Comparison of ENCODE assay signal across 8 mouse cellular contexts in genomic region chrX:107402915-107403912, GRCm38 (mm10). TPM values are rescaled to one million over a fixed set of nuclear protein-coding genes. Genes with fewer than 3 reads are reported as not detected.
DNase-seq lines count a peak whose midpoint lies in the region; ATAC-seq and TF ChIP-seq lines count a peak whose summit lies in the region.

TSS of gene Itm2a (minus strand) at chrX:107403376.

- no peak within 1 kb of the TSS for H3K27ac ChIP-seq in forebrain, embryonic 12.5 days
- H3K27ac ChIP-seq in heart, embryonic 16.5 days (ENCODE audit: low read length), result peak within 1 kb of the TSS; percentile 60
- H3K27ac ChIP-seq in lung, embryonic 16.5 days (ENCODE audit: low read length), result peak within 1 kb of the TSS; percentile 36; the same call in 1 of the 2 replicates

- no peaks in the 10 kb centered on the region for H3K36me3 ChIP-seq in E14TG2a.4 (ENCODE audit: insufficient read depth, low read length)
- no peaks in the 10 kb centered on the region for H3K36me3 ChIP-seq in forebrain, embryonic 12.5 days (replicated peaks)
- no peaks in the 10 kb centered on the region for H3K36me3 ChIP-seq in heart, embryonic 16.5 days (ENCODE audit: control insufficient read depth, insufficient read depth)
- no peaks in the 10 kb centered on the region for H3K36me3 ChIP-seq in lung, embryonic 16.5 days (ENCODE audit: control insufficient read depth, insufficient read depth, low read length)

- no peaks in the 10 kb centered on the region for H3K4me1 ChIP-seq in E14TG2a.4 (replicated peaks; ENCODE audit: low read depth, low read length)
- no peaks in the 10 kb centered on the region; the same call in 1 of the 2 replicates for H3K4me1 ChIP-seq in forebrain, embryonic 12.5 days
- no peaks in the 10 kb centered on the region; the same call in 1 of the 2 replicates for H3K4me1 ChIP-seq in heart, embryonic 16.5 days (ENCODE audit: control insufficient read depth, insufficient read depth, low read length)
- H3K4me1 ChIP-seq in lung, embryonic 16.5 days (replicated peaks; ENCODE audit: control insufficient read depth, insufficient read depth, low read length), result no peaks in the 10 kb centered on the region

- peak; percentile 95 for ATAC-seq in forebrain, embryonic 12.5 days (ENCODE audit: low FRiP score)
- ATAC-seq in heart, embryonic 16.5 days (replicated peaks; ENCODE audit: extremely low read depth, insufficient read depth, low FRiP score), result peak; percentile 94
- peak; percentile 99 for ATAC-seq in lung, embryonic 16.5 days (ENCODE audit: low read depth)

- DNase-seq in ZHBTc4 (ENCODE audit: low read depth, low spot score), result peak; percentile 82
- peak; percentile 3 for DNase-seq in layer of hippocampus, adult 9-11 months
- peak; percentile 13 for DNase-seq in ovary, adult 18-20 months (ENCODE audit: low spot score)
- DNase-seq in urinary bladder, postnatal 14 days (ENCODE audit: low spot score), result peak; percentile 21

- H3K4me3 ChIP-seq in E14TG2a.4 (replicated peaks; ENCODE audit: low read length), result peak within 1 kb of the TSS; percentile 77
- peak within 1 kb of the TSS; percentile 46 for H3K4me3 ChIP-seq in forebrain, embryonic 12.5 days (replicated peaks)
- peak within 1 kb of the TSS; percentile 56 for H3K4me3 ChIP-seq in heart, embryonic 16.5 days (ENCODE audit: low read length)
- H3K4me3 ChIP-seq in lung, embryonic 16.5 days (ENCODE audit: low read length), result peak within 1 kb of the TSS; percentile 63

- H3K9me3 ChIP-seq in E14TG2a.4 (ENCODE audit: low read length), result no peaks in the 10 kb centered on the region
- no peaks in the 10 kb centered on the region for H3K9me3 ChIP-seq in forebrain, embryonic 12.5 days
- no peaks in the 10 kb centered on the region for H3K9me3 ChIP-seq in heart, embryonic 16.5 days (replicated peaks; ENCODE audit: control insufficient read depth, low read length)
- H3K9me3 ChIP-seq in lung, embryonic 16.5 days (ENCODE audit: control insufficient read depth, low read length), result no peaks in the 10 kb centered on the region

- no peak for TF ChIP-seq CTCF in E14TG2a.4 (conservative IDR thresholded peaks at IDR 0.05; ENCODE audit: low read length)

- no peaks in the 10 kb centered on the region for H3K27me3 ChIP-seq in E14TG2a.4 (ENCODE audit: insufficient read depth, low read length)
- 0 out of 2 replicates have a peak, but pooled peaks cover 3% of the 10 kb centered on the region for H3K27me3 ChIP-seq in forebrain, embryonic 12.5 days
- H3K27me3 ChIP-seq in heart, embryonic 16.5 days (ENCODE audit: control insufficient read depth, insufficient read depth, low read length), result no peaks in the 10 kb centered on the region
- H3K27me3 ChIP-seq in lung, embryonic 16.5 days (ENCODE audit: control insufficient read depth, insufficient read depth, low read depth, low read length), result no peaks in the 10 kb centered on the region

- H3K4me2 ChIP-seq in forebrain, embryonic 12.5 days, result peak within 1 kb of the TSS; percentile 60
- H3K4me2 ChIP-seq in heart, embryonic 16.5 days (ENCODE audit: low read depth, low read length), result peak within 1 kb of the TSS; percentile 59
- H3K4me2 ChIP-seq in lung, embryonic 16.5 days (ENCODE audit: low read depth, low read length), result peak within 1 kb of the TSS; percentile 61

- 19% methylated on average over 30 of the region's 30 CpGs for WGBS in forebrain, embryonic 12.5 days
- WGBS in heart, embryonic 16.5 days, result 10% methylated on average over 30 of the region's 30 CpGs
- WGBS in lung, embryonic 16.5 days, result 13% methylated on average over 27 of the region's 30 CpGs

- H3K9ac ChIP-seq in forebrain, embryonic 12.5 days, result peak within 1 kb of the TSS; percentile 36; the same call in 1 of the 2 replicates
- H3K9ac ChIP-seq in heart, embryonic 16.5 days (ENCODE audit: low read length), result peak within 1 kb of the TSS; percentile 65
- H3K9ac ChIP-seq in lung, embryonic 16.5 days (ENCODE audit: low read length), result peak within 1 kb of the TSS; percentile 68

RNA-seq across cellular contexts. Expression of gene Itm2a, which starts in this region (rescaled TPM):
- 106 and 110 TPM in 2 replicates for polyA plus RNA-seq in forebrain, embryonic 12.5 days (2016; fragmentation: Nextera tagmentation; extraction: Ambion mirVana)
- polyA plus RNA-seq in heart, embryonic 16.5 days (2015; fragmentation: Nextera tagmentation; extraction: Ambion mirVana), result 311 and 352 TPM in 2 replicates
- polyA plus RNA-seq in lung, embryonic 16.5 days (2015; fragmentation: Nextera tagmentation; extraction: Ambion mirVana), result 356 and 390 TPM in 2 replicates

Comparison
In these comparisons a context has a peak if more than half of its experiments do, and no peak if none do; other contexts are left out.
1. DNase-seq: peak in every context shown above with its lines; median percentile 82 in ZHBTc4; 21 in urinary bladder, postnatal 14 days; 13 in ovary, adult 18-20 months; 3 in layer of hippocampus, adult 9-11 months.